Mouse (Mus musculus) lung, embryonic 15.5 days (tissue): ENCODE measurements at regions not wholly inside any gene's neighbourhood (a gene's known extent, or its start where the extent isn't known, plus 50 kb on each side); places are given as distances from the start of the nearest gene placed in this dataset.

Source experiments
- ATAC-seq: fragments of 200-750 bp; cut with Nextera tagmentation; 2 replicates; pipeline ENCODE4 v1.8.0; 2017; ENCODE audit warnings: moderate number of reproducible peaks, borderline replicate concordance; ENCODE audit not compliant: low FRiP score, low TSS enrichment; ENCODE audit errors: extremely low read depth
- H3K27ac ChIP-seq: fragments of 300-500 bp; sonication (generic); 2 replicates; pipeline ENCODE4 v1.5.1; 2015; ENCODE audit warnings: moderate library complexity, mild to moderate bottlenecking, inconsistent platforms
- H3K27me3 ChIP-seq: fragments of 300-500 bp; sonication (generic); 2 replicates; pipeline ENCODE4 v1.6.1; 2015; ENCODE audit warnings: inconsistent platforms
- H3K36me3 ChIP-seq: fragments of 300-500 bp; sonication (generic); 2 replicates; pipeline ENCODE4 v1.6.1; 2015; ENCODE audit warnings: inconsistent platforms
- H3K4me1 ChIP-seq: fragments of 300-500 bp; sonication (generic); 2 replicates; pipeline ENCODE4 v1.6.1; 2015; ENCODE audit warnings: inconsistent platforms
- H3K4me2 ChIP-seq: fragments of 300-500 bp; sonication (generic); 2 replicates; pipeline ENCODE4 v1.6.1; 2015; ENCODE audit warnings: inconsistent platforms, mild to moderate bottlenecking, moderate library complexity
- H3K4me3 ChIP-seq: fragments of 300-500 bp; sonication (generic); 2 replicates; pipeline ENCODE4 v1.5.1; 2015; ENCODE audit warnings: mild to moderate bottlenecking, inconsistent platforms
- H3K9ac ChIP-seq: fragments of 300-500 bp; sonication (generic); 2 replicates; pipeline ENCODE4 v1.6.1; 2015; ENCODE audit warnings: inconsistent platforms
- H3K9me3 ChIP-seq: fragments of 300-500 bp; sonication (generic); 2 replicates; pipeline ENCODE4 v1.6.1; 2016; ENCODE audit warnings: inconsistent platforms
- WGBS: fragments of 180-500 bp; shearing (Covaris S2); methylation state at CpG from one replicate; pipeline ENCODE4 v1.1.7; 2015; 5-methylcytosine and 5-hydroxymethylcytosine counted together

GRCm38 (mm10) chr13:73131270-73131669, 129.0 kb upstream of the Irx4 start:
- no peak overlapping the region for H3K9ac ChIP-seq
- no peaks in the 10 kb centered on the region for H3K9me3 ChIP-seq
- WGBS, result 26% methylated on average over 6 of the region's 6 CpGs
- no peak for ATAC-seq
- H3K4me1 ChIP-seq, result no peaks in the 10 kb centered on the region
- H3K27ac ChIP-seq, result no peak overlapping the region
- H3K36me3 ChIP-seq, result no peaks in the 10 kb centered on the region
- no peak overlapping the region for H3K4me2 ChIP-seq
- H3K27me3 ChIP-seq, result no peaks in the 10 kb centered on the region
- H3K4me3 ChIP-seq, result no peak overlapping the region

- Histone ChIP-seq H3K9me3 (no peaks in the 10 kb centered on the region), H3K4me1 (no peaks in the 10 kb centered on the region), H3K27ac (no peak overlapping the region), H3K4me2 (no peak overlapping the region), H3K36me3 (no peaks in the 10 kb centered on the region), H3K27me3 (no peaks in the 10 kb centered on the region), H3K9ac (no peak overlapping the region), H3K4me3 (no peak overlapping the region)
- ATAC-seq, result no peak
- WGBS, result 54% methylated on average over 6 of the region's 6 CpGs
Observed at GRCm38 (mm10) chr13:73132746-73133145, 127.5 kb upstream of the Irx4 start.

GRCm38 (mm10) chr13:73134929-73135328, 125.3 kb upstream of the Irx4 start:
- H3K27ac ChIP-seq, result no peak overlapping the region
- H3K4me1 ChIP-seq, result no peaks in the 10 kb centered on the region
- no peaks in the 10 kb centered on the region for H3K9me3 ChIP-seq
- H3K36me3 ChIP-seq, result no peaks in the 10 kb centered on the region
- H3K9ac ChIP-seq, result no peak overlapping the region
- no peak for ATAC-seq
- H3K4me3 ChIP-seq, result no peak overlapping the region
- no peak overlapping the region for H3K4me2 ChIP-seq
- no peaks in the 10 kb centered on the region for H3K27me3 ChIP-seq

- WGBS, result 88% methylated on average over 2 of the region's 2 CpGs
- no peaks in the 10 kb centered on the region for H3K27me3 ChIP-seq
- no peaks in the 10 kb centered on the region for H3K4me1 ChIP-seq
- H3K9me3 ChIP-seq, result 0 out of 2 replicates have a peak, but pooled peaks cover 2% of the 10 kb centered on the region
- no peaks in the 10 kb centered on the region for H3K36me3 ChIP-seq
- H3K4me3 ChIP-seq, result no peak overlapping the region
- ATAC-seq, result no peak
- H3K4me2 ChIP-seq, result no peak overlapping the region
- no peak overlapping the region for H3K9ac ChIP-seq
- no peak overlapping the region for H3K27ac ChIP-seq
Observed at GRCm38 (mm10) chr13:73141302-73141701, 119.0 kb upstream of the Irx4 start.

GRCm38 (mm10) chr13:73158016-73158415, 102.3 kb upstream of the Irx4 start:
- Histone ChIP-seq H3K36me3 (no peaks in the 10 kb centered on the region), H3K27me3 (no peaks in the 10 kb centered on the region), H3K4me2 (no peak overlapping the region), H3K9ac (no peak overlapping the region), H3K4me1 (peaks cover 3% of the 10 kb centered on the region), H3K9me3 (no peaks in the 10 kb centered on the region), H3K4me3 (no peak overlapping the region), H3K27ac (no peak overlapping the region)
- WGBS, result 80% methylated on average over 7 of the region's 7 CpGs
- no peak for ATAC-seq

GRCm38 (mm10) chr13:73159454-73159853, 100.8 kb upstream of the Irx4 start:
- Histone ChIP-seq H3K4me2 (no peak overlapping the region), H3K27me3 (no peaks in the 10 kb centered on the region), H3K27ac (no peak overlapping the region), H3K9ac (no peak overlapping the region), H3K4me3 (no peak overlapping the region), H3K36me3 (no peaks in the 10 kb centered on the region), H3K9me3 (no peaks in the 10 kb centered on the region), H3K4me1 (peaks cover 3% of the 10 kb centered on the region)
- ATAC-seq, result no peak
- 40% methylated on average over 7 of the region's 7 CpGs for WGBS

GRCm38 (mm10) chr13:73159865-73160264, 100.4 kb upstream of the Irx4 start:
- no peaks in the 10 kb centered on the region for H3K9me3 ChIP-seq
- ATAC-seq, result 0 out of 2 replicates have a peak, but pooled peaks have one; percentile 20
- H3K9ac ChIP-seq, result no peak overlapping the region
- WGBS, result 4% methylated on average over 9 of the region's 9 CpGs
- peaks cover 3% of the 10 kb centered on the region for H3K4me1 ChIP-seq
- no peak overlapping the region for H3K27ac ChIP-seq
- H3K4me2 ChIP-seq, result peak overlapping the region; percentile 51
- no peaks in the 10 kb centered on the region for H3K27me3 ChIP-seq
- H3K36me3 ChIP-seq, result no peaks in the 10 kb centered on the region
- H3K4me3 ChIP-seq, result 0 out of 2 replicates have a peak overlapping the region, but pooled peaks have one; percentile 5

- Histone ChIP-seq H3K4me1 (peaks cover 3% of the 10 kb centered on the region), H3K27me3 (no peaks in the 10 kb centered on the region), H3K9ac (no peak overlapping the region), H3K4me3 (0 out of 2 replicates have a peak overlapping the region, but pooled peaks have one; percentile 5), H3K4me2 (peak overlapping the region; percentile 51), H3K9me3 (no peaks in the 10 kb centered on the region), H3K27ac (no peak overlapping the region), H3K36me3 (no peaks in the 10 kb centered on the region)
- WGBS, result under 1% methylated on average over 22 of the region's 22 CpGs
- peak; percentile 96 for ATAC-seq
Observed at GRCm38 (mm10) chr13:73160289-73160688, 100.0 kb upstream of the Irx4 start.

- ATAC-seq, result no peak
- no peak overlapping the region for H3K4me3 ChIP-seq
- no peaks in the 10 kb centered on the region for H3K36me3 ChIP-seq
- H3K27ac ChIP-seq, result no peak overlapping the region
- no peaks in the 10 kb centered on the region for H3K9me3 ChIP-seq
- H3K4me2 ChIP-seq, result no peak overlapping the region
- WGBS, result 64% methylated on average over 3 of the region's 3 CpGs
- no peaks in the 10 kb centered on the region for H3K4me1 ChIP-seq
- no peak overlapping the region for H3K9ac ChIP-seq
- no peaks in the 10 kb centered on the region for H3K27me3 ChIP-seq
Observed at GRCm38 (mm10) chr13:73170301-73170700, 90.0 kb upstream of the Irx4 start.

GRCm38 (mm10) chr13:73207931-73208448, 52.3 kb upstream of the Irx4 start:
- no peak for ATAC-seq
- Histone ChIP-seq H3K27ac (no peak overlapping the region), H3K9me3 (no peaks in the 10 kb centered on the region), H3K4me2 (no peak overlapping the region), H3K4me3 (no peak overlapping the region), H3K9ac (no peak overlapping the region), H3K27me3 (no peaks in the 10 kb centered on the region), H3K4me1 (no peaks in the 10 kb centered on the region), H3K36me3 (no peaks in the 10 kb centered on the region)
- 82% methylated on average over 3 of the region's 3 CpGs for WGBS
